Mouse (Mus musculus) megakaryocyte-erythroid progenitor cell, adult 5 weeks (primary cell): ENCODE data around the gene Gm11444. TPM values are rescaled to one million over a fixed set of nuclear protein-coding genes. Genes with fewer than 3 reads are reported as not detected.

ENCODE experiments used
- polyA plus RNA-seq: library from polyadenylated mRNA; stranded (reverse); fragments of >175 nt; gene quantifications from 2 replicates; pipeline ENCODE4 v1.2.3, GENCODE M21; 2012

The Gm11444 gene
- polyA plus RNA-seq = not detected in 2 replicates

DNA sequence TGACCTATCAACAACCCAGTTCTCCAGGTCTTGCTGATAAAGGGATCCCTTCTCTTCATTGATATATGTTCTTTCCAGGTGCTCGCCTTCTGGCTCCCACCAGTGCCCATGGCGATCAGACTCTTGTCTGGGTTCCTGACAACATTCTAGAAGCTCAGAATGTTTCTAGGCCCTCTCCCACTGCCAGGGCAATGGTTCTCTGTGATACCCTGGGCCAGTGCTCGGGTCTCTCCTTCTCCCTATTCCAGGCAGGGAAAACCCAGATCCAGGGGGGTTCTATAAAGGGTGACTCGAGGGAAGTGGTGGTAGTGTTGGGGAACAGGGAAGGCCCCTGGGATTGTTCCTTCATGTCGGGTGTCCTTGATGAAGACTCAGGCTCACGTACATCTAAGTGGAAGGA is at the start of gene Gm11444:
Gene Gm11444, minus strand, starts transcription at position 101 of the 400 bp plus-strand sequence.

DNA sequence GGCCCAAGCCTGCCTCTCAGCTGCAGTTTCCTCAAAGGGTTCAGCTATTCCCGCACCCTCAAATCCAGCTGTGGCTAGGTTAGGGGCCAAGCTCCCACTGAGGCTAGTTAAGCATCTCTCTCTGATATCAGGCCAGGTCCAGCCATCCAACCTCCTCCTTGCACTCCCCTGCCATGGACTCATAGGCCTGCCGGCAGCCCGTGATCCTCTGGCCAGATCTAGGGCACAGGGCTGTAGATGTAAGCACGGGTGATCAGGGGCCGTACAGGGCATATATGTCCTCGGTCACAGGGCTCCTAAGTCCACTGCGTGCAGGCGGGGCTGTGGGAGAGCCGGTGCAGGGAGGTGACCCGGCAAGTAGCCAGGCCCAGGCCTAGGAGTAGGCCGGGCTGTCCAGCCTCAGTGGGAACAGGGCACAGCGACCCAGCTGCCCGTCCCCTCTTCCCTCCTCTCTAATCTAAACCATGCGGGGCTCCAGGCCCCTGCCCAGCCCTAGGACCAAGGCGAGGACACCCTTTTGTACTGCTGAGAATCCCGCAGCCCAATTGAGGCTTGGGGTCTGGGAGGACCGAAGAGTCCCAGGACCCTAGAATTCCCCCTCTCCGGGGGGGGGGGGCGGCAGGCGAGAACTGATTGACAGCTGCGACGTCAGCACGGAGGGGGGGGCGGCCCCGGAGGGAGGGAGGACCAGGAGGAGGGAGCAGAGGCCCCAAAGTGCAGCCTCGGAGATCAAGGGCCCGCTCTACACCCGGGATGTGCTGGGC is 35.7 kb upstream of the Gm11444 start, which contains the start of gene Tbx4:
Gene Tbx4, plus strand, starts transcription at position 758 of the 764 bp plus-strand sequence.

DNA sequence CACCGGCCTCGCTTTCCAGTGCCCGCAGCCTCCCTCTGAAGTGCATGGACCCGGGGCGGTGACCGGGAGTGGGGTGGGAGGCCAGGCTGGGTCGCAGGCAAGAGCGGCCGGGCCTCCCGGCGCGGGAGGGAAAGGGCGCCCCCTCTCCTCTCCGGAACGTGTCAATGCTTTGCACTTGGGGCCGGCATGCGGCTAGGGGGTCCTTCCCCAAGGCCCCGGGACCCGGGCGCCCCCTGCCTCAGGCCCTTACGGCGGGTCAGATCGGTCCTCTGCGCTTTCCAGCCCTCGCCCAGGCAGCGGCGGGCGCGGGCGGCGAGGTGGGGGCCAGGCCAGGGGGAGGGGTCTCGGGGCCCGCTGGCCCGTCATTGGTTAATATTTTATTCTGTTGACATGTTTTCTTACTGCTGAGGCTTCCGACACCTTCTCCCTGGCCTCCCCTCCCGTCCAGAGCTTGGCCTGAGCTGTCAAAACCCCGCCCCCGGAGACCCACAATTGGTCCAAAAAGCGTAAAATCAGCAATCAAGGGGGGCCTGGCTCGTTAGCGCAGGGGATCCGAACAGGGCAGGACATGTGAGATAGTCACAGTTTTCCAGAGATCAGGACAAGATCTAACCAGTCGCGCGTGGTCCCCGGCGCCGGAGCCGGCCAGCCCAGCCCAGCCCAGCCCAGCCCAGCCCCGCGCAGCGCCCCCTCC is 17.8 kb downstream of the Gm11444 start, which contains the start of gene Tbx2:
Gene Tbx2, plus strand, starts transcription at position 321 of the 694 bp plus-strand sequence.

Other genes with a start within 250 kb of the Gm11444 start
- 0.37 and 1.1 TPM in 2 replicates for gene Tbx2, start 17.8 kb downstream of the Gm11444 start, polyA plus RNA-seq
- gene Tbx4, start 36.1 kb upstream of the Gm11444 start, polyA plus RNA-seq = 0.12 and 0.19 TPM in 2 replicates